Mouse (Mus musculus) WW6 (cell line): ENCODE results near the gene Parvg.
"Not testable (repeated sequence)": the region's sequence is repeated elsewhere in the genome, so short reads cannot be mapped to it uniquely, and the experiment has no call there.

Experiments
- DNase-seq: peaks from one replicate; pipeline ENCODE4 v3.0.0-alpha.2; 2013; ENCODE audit warnings: low read depth, low spot score

Gene Parvg

GRCm38 (mm10) chr15:84323966-84324869 is at the start of gene Parvg:
TSS of gene Parvg (plus strand) at chr15:84324026.
- no peak for DNase-seq

DNA sequence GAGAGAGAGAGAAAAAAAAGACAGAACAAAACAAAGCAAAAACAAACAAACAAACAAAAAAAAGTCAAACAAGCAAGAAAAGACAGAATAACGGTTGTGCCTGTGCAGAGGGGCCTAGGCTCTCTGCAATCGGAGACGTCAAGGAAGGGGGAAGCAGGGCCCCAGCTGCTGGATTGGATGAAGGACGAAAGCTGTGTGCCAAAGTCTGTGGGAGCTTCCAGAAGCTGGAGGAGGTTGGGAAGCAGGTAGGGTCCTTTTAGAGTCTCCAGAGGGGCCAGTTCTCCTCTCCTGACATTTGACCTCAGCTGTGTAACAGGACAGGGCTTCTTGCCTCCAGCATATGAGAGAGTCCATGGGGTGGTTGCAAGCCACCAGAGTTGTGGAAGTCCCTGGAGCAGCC is 47.8 kb upstream of the Parvg start:
- no peak for DNase-seq

DNA sequence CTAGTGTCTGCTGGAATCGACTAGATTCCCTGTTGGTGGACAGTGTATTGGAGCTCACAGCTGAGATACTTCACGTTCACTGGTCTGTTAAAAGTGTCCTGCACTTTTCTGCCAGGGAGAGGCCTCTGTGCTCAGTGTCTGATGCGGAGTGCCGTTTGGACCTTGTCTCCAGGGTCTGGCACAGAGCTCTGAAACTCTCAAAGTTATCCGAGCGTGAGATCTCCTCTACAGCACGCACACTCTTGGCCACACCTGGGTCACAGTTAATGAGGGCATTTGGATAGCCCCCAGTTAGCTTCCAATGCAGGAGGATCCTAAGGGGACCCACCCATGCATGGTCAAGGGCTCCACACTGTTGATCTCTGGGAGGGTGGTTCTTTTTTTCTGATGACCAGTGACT is 45.7 kb upstream of the Parvg start:
- no peak for DNase-seq

DNA sequence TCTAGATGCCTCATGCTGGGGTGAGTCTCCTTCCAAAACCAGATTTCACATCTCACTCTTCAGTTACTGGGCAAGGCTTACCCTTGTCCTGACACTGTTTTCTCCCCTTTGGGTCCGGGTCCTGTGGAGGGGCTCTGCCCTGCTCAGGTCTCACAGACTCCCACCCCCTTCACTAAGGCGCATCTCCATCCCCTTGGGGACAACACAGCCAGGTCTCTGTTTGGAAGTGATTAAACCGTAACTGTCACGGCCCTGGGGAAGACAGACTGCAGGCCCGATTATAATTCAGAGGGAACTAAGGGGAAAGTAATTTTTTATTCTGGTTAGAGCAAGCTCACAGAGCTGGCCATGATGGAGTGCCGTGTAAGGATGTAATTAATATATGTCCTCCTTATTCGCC is 45.2 kb upstream of the Parvg start:
- DNase-seq = no peak

- no peak for DNase-seq
Observed at GRCm38 (mm10) chr15:84280309-84280708, 43.5 kb upstream of the Parvg start.

DNA sequence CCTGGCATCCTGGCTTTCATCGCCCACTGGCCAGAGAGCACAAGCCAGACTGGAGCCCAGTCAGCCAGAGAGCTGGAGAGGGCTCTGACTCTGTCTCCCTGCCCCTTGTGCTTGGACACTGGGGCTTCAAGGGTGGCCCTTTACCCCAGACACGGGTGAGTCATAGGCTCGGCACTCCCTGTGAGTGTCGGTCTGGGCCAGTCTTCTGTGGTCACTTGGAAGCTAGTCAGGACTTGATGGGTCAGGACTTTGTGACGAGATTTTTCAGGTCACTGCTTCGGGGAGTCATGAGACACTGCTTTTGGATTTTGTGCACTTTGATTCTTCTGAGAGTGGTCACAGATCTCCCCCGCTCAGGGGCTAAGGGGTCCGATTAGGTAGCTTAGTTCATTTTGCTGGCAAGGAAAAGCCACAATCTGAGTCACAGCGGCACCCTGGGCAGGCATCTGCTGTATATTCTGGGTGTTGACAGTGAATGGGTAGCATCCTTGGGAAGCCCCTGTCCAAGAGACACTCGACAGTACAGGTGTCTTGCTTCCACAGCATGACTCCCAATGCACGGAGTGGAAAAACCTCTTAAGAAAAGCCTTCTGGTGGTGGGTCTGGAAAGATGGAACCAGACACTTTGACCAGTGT is 43.0 kb upstream of the Parvg start:
- no peak for DNase-seq

DNA sequence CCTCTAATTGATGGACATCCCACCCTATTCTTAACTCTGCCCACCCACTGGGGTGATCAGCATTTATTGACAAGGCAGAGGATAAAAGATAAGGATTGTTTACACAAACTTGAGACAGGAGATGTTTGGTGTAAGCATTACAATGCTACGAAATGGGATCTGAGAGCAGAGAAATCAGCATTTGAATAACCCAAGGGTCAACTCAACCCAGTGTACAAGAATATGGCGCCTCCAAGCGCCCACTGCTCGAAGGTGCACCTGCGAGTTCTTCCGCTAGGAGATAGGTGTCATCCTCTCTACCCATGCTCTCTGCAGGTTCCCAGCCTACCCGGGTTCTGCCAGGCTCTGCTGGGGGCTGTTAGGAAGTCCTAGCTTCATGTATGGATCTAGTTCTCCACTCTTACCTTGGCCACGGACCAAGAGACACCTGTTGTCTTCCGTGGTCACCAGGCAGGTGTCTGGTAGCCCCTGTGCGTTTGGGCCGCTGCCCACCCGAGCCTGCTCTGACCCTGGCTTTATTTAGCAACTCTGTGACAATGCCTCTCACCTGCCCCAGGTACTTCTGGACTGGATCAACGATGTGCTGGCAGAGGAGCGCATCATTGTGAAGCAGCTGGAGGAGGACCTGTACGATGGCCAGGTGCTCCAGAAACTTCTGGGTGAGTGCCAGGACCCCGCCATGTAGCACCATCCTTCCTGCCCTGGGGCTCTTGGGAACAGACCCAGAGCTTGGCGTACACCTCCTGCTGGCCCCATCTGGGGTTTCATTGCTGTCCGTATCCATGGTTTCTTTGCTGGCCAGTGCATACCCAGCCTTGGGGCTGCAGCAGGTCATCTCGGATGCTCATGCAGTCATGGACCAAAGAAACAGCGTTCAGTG is 41.4 kb upstream of the Parvg start:
- peak; percentile 49 for DNase-seq

DNA sequence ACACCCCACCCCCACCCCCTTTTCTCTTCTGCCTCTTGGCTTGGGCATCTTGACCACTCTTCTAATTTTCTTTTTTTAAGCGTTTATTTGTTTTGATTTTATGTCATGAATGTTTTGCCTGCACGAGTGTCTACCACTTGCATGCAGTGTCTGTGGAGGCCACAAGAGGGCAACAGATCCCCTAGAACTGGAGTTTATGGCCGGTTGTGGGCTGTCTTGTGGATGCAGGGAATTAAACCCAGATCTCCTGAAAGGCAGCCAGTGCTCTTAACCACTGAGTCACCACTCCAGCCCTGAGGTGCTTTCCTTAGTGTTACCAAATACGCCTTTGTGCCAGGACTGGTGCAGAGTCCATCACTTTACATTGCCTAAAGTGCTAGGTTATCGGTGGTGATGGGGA is 39.8 kb upstream of the Parvg start:
- DNase-seq = no peak

GRCm38 (mm10) chr15:84285453-84285852 is 38.4 kb upstream of the Parvg start:
- DNase-seq = no peak

DNA sequence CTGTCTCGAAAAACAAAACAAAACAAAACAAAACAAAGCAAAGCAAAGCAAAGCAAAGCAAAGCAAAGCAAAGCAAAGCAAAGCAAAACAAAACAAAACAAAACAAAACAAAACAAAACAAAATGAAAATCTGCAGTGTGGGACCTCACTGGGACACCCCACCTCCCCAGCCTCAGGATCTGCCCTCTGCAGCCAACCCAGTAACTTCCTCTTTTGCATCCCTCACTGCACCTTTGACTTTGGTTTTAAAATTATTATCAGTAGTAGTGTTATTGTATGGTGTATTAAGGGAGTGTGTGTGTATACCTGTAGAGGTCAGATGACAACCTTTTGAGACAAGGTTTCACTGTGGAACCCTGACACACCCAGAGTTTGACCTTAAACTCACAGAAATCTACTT is 34.9 kb upstream of the Parvg start:
- DNase-seq = not testable (repeated sequence)

DNA sequence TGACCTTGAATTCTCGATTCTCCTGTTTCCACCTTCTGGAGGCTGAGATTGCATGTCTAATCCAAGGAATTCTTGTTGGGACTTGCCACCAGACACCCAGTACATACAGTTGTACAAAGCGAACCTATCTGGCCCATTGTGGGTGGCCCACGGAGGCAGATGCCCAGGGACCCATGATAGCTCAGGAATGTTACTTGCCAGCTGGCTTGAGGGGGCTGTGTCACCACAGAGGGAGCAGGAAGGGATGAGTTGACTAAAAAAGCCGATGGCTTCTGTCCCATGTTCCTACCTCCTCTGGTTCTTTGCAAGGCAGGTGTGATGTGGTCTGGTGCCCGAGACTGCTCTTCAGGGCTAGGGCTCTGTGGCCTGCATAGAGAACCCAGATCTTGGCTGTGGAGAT is 32.7 kb upstream of the Parvg start:
- no peak for DNase-seq

GRCm38 (mm10) chr15:84293590-84293989 is 30.2 kb upstream of the Parvg start:
- no peak for DNase-seq

DNA sequence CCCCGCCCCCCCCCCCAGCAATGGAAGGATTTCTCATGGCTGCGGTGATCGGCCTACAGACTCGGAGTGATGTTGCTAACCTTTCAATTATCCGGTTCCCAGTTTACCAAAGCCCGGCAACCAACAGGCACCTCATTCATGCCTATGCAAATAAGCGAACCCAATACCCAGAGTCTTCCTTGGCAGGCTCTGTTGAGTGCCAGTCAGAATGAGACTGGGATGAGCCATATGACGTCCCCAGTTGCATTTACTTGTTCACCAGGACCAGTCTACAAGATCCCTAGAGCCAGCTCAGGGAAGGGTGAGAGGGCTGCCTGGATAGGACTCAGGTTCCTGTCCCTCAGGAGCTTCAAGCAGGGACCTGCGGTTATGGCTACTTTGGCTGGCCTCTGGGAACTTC is 29.4 kb upstream of the Parvg start:
- DNase-seq = no peak

DNA sequence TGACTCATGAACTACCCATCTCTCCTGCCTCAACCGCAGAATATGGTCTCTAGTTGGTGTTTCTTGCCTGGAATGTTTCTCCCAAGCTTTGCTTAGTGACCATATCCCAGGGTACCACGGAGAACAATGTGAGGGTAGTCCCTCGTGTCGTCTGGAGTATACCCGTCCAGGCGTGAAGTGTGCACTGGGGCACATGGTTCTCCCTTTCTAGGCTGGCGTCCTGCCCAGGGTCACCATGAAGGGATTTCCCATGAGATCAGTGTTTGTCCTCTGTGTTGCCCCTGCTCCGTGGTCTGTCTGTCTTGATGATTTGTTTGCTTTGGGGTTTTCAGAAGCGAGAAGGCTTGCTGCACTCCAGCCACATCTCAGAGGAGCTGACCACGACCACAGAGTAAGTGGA is 28.6 kb upstream of the Parvg start:
- DNase-seq = no peak

- no peak for DNase-seq
Observed at GRCm38 (mm10) chr15:84297454-84297853, 26.4 kb upstream of the Parvg start.

- no peak for DNase-seq
Observed at GRCm38 (mm10) chr15:84298804-84299370, 24.9 kb upstream of the Parvg start.

DNA sequence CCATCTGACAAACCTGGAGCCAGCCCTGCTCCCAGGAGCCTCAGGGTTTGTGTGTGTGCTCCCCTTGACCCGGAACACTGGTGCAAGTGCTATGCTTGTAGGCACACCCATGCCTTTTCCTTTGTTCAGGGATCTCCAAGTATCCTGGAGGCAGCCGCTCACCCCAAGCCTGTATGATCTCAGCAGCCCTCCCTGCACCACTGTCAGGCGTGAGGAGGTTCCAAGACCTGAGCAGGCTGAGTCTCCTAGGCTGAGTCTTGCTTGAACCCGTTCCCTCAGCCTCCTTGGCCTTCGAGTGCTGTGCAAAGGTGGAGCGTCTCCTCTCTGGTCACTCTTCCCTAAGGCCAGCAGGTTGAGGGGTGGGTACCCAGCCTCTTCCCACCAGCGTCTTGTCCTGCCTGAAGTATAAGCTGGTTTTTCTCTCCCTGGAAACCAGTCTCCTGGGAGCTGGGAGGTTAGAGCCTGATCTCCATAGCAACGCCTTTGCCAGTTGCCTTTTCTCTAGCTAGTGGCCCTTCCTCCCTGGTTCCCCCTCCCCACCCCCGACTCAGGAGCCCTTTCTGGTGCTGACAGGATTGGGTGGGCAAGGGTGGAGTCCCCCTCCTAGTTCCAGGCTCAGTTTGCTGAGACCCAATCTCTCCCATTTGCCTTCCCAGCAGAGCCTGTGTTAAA is 24.0 kb upstream of the Parvg start:
- no peak for DNase-seq

- DNase-seq = no peak
Observed at GRCm38 (mm10) chr15:84300591-84300990, 23.2 kb upstream of the Parvg start.

DNA sequence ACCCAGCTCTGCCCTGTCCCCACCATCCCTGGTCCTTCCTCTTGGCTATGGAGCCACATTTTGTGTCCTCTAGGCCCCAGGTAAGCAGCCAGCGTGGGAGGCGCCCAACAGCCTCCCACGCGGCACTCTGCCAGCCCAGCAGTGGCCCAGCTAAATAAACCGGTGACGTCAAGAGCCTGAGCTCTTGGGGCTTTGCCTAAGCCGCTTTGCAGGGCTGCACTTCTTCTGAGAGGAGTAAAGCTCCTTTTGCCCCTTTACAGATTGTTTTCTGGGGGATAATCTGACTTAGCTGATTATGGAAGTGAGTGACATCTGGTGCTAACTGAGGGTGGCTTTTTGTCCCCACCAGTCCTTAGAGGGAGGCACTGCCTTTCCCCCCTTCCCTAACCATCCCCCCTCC is 22.8 kb upstream of the Parvg start:
- no peak for DNase-seq

GRCm38 (mm10) chr15:84301641-84302420 is 22.0 kb upstream of the Parvg start:
- DNase-seq = no peak
